Mouse (Mus musculus) heart, adult 11 months (tissue): ENCODE measurements around the gene Fam126a.

Source experiments
- DNase-seq: peaks from one replicate; pipeline ENCODE4 v3.0.0; 2022

Fam126a gene

GRCm38 (mm10) chr5:24039423-24039822 is 8.9 kb upstream of the Fam126a start:
- peak; percentile 97 for DNase-seq

GRCm38 (mm10) chr5:24038819-24039218 is 8.3 kb upstream of the Fam126a start:
- DNase-seq: peak; percentile 48

DNA sequence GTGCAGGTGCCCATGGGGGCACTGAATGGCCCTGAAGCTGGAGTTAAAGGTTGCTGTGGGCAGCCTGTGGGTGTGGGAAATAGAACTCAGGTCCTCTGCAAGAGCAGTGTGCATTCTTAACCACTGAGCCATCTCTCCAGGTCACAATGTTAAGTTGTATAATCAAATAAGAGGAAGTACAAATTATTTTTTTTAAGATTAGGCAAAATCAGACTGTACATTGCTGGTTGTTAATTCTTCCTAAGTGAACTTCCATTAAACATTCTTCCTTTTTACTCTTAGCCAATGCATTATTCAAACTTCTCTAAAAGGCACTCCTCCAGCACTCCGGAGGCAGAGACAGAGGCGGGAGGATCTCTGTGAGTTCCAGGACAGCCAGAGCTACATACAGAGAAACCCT is 7.7 kb upstream of the Fam126a start:
- DNase-seq: peak; percentile 79

GRCm38 (mm10) chr5:24036731-24037130 is 6.2 kb upstream of the Fam126a start:
- peak; percentile 95 for DNase-seq

DNA sequence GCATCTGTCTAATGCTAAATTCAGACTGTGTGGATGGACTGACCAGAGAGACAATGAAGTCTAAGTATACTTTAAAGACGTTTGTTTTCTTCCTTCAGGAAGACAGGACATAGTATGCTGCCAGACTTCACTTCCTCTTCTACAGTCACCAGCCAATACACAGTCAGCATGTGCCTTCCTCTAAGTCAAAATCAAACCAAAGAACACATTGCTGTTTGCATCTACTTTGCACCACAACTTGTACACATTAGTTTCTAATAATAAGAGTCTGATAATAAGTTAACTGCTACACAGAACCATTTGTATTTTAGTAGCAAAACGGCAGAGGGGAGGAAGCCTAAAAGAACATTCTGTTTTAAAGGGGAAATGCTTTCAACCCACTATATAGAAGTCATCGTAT is 4.5 kb upstream of the Fam126a start:
- peak; percentile 78 for DNase-seq

DNA sequence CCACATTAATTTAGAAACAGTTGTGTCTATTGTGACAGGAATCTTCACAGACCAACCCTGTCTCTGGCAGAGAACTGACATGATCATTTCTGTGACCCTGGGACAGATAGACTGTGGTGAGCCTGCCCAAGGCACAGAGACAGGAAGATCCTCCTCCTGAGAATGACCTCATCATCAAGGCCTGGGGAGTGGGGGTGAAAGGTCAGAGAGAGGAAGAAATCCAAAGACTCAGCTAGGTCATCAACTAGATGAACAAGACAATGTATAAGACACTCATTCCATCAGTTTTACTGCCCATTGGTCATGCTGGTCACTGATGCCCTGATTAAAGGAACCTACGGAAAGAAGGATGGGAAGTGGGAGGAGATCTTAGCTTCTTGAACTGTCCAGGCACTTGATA is 3.6 kb upstream of the Fam126a start:
- DNase-seq: peak; percentile 53

GRCm38 (mm10) chr5:24029946-24030578 is 428 bp downstream of the Fam126a start:
- DNase-seq: no peak

DNA sequence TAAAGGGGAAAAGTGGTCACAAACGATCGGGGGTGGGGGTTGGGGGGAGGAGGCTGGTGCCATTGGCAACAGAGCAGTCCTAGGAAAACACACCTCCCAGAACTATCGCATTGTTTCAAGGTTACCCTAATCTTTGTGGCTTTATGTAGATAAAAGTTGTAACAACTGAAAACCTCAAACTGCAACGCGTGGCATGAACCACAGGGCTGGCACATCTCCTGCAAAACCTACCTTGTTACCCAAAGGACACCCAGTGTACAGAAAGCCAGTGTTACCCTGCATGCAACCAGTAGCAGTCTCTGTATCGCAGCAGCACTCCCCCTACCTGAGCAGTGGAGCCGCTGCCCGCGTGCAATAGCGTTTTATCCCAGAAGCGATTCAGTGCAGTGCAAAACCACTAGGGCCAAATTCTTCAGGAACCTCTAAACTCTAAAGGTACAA is 1.1 kb downstream of the Fam126a start:
- DNase-seq: peak; percentile 95

DNA sequence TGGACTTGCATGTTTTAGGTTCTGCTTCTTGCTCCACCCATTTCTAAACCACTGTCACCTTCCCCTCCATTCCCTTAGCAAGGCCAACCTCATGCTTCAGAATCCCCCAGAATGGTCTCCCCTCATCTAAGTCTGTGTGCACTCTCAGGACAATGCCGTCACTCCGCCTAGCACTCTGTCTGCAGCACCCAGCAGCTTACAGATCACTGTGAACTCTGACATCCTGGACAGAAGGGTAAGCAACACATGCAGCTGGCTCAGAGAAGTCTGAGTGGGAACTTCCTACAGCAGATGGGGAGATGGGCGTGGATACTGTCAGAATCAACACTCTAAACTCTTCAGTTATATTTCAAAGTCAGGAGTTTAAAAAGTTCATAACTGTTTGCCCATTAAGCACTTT is 5.5 kb downstream of the Fam126a start:
- peak; percentile 85 for DNase-seq

DNA sequence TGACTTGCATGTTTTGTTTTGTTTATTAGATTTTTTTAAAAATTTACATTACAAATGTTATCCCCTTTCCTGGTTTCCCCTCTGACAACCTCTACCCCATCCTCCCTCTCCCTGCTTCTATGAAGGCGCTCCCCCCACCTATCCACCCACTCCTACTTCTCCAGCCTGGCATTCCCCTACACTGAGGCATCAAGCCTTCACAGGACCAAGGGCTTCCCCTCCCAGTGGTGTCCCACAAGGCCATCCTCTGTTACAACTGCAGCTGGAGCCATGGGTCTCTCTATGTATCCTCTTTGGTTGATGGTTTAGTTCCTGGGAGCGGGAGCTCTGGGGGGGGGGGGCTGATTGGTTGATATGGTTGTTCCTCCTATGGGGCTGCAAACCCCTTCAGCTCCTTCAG is 7.3 kb downstream of the Fam126a start:
- DNase-seq: peak; percentile 59

GRCm38 (mm10) chr5:24021683-24022082 is 8.8 kb downstream of the Fam126a start:
- no peak for DNase-seq

DNA sequence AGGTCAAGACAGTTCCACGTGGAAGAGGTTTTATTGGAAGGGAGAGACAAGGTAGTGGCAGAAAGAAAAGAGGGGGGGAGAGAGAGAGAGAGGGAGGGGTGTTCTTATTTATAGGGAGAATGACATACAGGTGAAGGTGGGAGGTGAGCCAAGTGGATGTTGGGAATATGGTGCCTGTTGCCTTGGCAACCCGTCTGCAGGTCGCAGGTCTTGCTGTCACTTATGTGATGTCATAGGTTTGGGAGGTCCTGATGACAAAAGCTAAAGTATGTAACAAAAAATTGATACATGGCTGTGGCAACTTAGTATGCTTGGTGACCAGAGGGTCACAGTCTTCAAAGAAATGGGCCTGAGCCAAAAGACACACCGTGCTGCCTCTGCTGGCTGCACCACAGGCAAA is 10.1 kb downstream of the Fam126a start:
- DNase-seq: peak; percentile 72

GRCm38 (mm10) chr5:24019341-24020185 is 10.9 kb downstream of the Fam126a start:
- DNase-seq: no peak

- peak; percentile 74 for DNase-seq
Observed at GRCm38 (mm10) chr5:24018621-24019261, 11.7 kb downstream of the Fam126a start.

DNA sequence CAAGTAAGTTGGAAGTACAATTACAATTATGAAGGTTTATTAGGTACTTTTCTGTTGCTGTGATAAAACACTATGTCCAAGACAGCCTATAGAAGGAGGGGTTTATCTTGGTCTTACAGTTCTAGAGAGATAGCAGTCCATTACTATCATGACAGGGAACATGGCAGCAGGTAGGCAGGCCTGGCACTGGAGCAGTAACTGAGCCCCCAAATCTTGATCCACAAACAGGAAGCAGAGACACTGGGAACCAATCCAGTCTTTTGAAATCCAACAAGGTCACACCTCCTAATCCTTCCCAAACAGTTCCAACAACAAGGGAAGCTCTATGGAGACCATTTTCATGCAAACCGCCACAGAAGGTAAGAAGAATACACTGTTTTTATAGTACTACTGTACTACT is 13.6 kb downstream of the Fam126a start:
- peak; percentile 58 for DNase-seq

DNA sequence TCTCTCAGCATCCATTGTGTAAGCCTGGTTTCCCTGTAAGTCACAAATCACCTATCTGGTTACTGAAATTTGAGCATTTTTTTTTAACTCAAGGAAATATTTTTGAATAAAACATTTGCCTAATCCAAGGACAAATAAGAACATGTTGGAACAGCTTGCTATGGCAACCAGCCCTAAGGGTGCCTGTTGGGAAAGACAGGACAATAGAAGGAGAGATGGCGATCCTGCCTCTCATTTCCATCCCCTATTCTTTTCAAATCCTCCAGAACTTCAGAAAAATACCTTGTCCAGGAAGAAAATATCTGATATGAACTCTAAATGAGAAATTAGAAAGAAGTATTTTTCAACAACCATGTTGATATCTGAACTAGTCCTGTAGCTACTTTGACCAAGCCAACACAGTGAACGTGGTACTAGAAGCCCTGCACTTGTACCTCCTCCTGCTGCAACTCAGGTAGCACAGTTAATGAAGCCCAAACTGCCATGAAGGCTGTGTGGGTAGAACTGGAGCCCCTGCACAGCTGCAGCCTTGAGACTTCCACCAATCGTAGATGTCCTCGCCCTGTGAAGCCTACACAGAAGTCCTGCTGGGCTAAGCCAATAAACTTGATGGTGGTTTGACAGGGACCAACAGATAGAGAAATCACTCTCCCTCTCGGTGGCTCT is 17.0 kb downstream of the Fam126a start:
- DNase-seq: peak; percentile 84

DNA sequence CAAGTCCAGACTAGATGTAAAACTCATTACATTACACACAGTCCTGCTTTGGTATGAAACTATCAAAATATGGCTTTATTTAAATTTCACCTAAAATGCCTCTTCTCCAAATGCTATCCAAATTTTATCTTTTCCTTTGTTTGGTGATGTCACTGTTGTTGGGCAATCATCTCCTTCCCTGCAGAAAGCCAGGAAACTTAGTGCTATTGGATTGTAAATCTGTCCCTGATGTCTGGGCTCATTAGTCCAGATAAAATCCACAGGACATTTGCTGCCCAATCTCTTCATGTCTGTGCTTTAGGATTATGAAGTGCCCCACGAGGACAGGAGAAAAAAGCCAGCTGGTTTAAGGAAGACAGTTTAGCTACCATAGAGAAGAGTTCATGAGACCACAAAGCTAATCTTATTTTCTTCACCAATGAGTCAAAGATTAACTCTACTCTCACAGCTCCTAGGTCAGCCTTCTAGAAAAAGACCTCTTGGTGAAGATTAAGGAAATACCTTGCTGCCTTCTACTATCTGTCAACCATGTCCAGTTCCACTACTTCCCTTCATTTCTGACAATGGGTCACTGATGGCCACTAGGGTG is 31.3 kb downstream of the Fam126a start:
- DNase-seq: no peak

- DNase-seq: peak; percentile 76
Observed at GRCm38 (mm10) chr5:23995951-23996350, 34.5 kb downstream of the Fam126a start.

- DNase-seq: peak; percentile 66
Observed at GRCm38 (mm10) chr5:23994929-23995328, 35.6 kb downstream of the Fam126a start.

DNA sequence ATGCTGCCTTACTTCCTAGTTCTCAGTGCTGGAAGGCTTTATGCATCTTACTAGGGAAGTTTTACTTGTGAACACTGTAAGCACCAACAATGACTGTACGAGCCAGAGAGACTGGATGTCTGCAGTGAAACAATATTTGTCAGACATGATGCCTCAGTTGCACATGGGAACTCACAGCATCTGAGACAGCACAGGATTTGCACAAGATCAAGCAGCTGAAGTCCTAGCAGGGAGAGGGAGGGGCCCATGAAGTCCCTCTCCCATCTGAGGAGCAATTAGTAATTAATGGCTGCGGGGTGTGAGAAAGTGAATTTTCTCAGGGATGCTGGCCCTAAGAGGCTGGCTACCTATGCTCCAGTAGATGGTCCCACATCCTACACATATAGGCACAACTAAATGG is 36.3 kb downstream of the Fam126a start:
- DNase-seq: no peak

DNA sequence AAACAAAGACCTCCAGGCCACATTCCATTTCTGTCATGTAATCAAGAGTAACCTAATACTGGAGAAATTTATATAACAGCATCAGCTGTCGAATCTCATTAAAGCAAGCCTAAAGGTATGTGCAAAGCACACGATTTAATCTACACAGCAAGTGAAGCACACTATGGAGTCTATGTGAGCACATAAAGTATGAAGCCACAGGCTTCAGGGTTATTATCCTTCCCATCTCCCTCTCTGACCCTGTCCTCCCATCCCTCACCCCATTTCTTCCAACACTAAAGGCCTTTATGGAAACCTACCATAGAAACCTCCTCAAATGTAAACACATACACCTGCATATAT is 37.0 kb downstream of the Fam126a start:
- DNase-seq: no peak

- peak; percentile 98 for DNase-seq
Observed at GRCm38 (mm10) chr5:23992876-23993552, 37.5 kb downstream of the Fam126a start.
